Mouse (Mus musculus): Measurements from ENCODE around the gene Irf2bpl. TPM values are rescaled to one million over a fixed set of nuclear protein-coding genes. Genes with fewer than 3 reads are reported as not detected.
A peak's percentile ranks its signal among the peaks of the same experiment; 100 is the strongest.

Gene Irf2bpl
- total RNA-seq (2015; ENCODE audit: low replicate concordance): 0.21 and 0.77 TPM in 2 replicates
- total RNA-seq (2017; ENCODE audit: low replicate concordance): 0.42 TPM in 1 of 2 replicates, not detected in the other

DNA sequence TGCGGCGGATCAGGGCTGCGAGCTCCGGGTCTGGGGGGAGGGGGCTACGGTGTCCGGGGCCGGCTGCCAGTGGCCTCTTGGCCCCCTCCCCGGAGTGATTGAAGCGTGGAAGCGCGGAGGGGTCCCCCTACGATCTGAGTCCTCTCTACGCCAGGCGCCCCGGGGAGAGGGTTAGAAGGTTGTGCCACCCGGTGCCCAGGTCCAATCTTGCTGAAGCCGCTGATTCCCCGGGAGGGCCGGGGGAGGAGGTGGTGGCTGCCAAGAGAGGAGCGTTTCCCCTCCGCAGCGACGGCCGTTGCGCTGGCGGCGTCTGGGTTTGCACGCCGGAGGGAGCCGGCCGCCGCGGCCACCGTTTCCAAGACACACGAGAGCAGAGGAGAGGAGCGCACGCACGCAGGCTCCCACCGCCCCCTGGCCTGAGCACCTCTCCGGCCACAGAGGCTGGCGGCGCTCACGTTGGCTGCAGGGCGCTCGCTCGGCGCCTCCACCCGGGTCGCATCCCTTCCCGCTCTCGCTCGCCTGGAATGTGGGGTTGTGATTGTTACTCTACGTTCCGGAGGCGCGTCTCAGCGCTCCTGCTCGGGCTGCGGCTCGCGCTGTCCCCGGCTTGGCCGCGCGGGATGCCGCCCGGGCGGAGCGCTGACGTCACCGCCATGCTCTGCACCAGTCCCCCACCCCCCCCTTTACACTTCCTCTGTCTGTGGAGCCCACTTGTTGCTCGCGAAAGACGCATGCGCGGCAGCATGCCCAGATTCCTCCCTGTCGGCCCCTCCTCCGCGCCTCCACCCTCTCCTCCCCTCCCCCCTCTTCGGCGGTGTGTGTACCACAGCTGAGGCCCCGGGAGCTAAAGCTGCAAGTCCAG, at the start of gene Irf2bpl:
Irf2bpl (minus strand) TSS at position 602 of the 862 bp plus-strand sequence.
- ATAC-seq (replicated peaks; ENCODE audit: low FRiP score, poor library complexity, severe bottlenecking): no peak

DNA sequence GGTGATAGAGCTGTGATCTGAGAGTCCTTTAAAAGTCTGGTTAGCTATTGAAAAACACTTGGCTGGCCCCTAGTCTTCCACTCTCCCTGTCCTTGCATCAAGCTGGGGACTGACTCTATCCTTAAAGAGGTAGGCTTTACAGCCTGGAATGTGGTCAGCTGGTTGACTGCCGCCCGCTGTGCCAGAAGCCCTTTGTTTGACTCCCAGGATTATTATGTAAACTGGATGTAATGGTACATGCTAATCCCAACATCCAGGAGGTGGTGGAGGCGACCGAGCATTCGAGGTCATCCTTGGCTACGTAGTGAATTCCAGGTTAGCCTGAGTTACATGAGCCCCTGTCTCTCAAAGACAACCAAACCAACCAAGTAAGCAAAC, 48.0 kb upstream of the Irf2bpl start:
- no peak for ATAC-seq (replicated peaks; ENCODE audit: low FRiP score, poor library complexity, severe bottlenecking)

DNA sequence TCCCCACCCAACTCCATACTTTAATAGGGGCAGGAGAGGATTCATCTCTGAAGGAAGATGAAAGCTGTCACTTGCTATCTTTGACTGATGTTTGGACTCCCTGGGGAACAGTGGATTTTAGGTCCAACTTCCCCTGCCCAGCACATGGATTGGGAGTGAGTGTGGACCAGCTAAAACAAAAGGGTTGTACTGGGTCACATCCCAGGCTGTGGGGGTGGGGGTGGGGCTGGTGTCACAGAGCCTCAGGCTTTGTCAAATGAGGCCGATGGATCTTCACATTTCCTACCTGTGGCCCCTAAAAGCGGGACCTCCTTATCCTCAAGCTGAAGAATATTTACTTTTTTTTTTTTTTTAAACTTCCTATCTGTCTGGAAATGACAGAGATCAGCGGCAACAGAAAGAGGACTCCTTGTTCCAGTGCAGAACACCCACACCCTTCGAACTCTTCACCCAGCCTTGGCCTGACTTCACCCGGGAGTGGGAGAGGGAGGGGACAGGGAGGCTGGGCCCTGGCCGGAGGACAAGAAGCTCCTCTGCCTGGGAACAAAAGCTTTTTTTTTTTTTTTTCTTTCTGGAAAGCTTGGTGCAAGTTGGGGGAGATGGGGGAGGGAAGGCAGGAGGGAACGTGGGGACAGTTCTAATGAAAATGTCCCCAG, 47.4 kb upstream of the Irf2bpl start:
- no peak for ATAC-seq (replicated peaks; ENCODE audit: low FRiP score, poor library complexity, severe bottlenecking)

DNA sequence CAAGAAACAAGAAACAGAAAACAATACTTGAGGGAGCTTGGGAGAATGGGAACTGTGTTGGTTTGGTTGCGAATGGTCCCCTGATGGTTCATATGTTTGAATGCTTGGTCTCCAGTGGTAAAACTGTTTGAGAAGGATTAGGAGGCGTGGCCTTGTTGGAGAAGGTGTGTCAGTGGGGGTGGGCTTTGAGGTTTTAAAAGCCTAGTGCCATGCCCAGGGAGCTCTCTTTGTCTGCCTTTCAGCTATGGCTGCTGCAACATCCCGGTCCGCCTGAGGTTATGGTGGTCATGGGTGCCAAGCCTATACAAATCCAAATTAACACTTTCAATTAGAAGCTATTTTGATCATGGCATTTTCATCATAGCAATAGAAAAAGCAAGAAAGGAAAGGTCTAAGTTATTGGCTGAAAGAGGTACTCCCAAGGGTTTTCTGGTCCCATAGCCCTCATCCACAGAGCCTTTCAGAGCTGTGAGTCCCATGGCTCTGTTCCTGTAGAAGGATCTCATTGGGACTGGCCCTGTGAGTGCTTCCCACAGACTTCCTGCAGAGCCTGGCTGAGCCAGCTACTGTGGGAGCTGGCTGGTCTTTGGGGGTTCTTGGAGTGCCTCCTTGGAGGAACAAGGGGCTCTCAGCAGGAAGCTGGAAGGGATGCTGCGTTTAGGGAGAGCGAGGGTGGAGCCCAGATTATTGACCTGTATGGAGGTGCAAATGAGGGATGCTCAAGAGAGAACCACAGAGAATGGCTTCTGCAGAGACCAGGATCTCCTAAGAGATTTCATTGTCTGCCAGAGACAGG, 46.5 kb upstream of the Irf2bpl start:
- ATAC-seq (replicated peaks; ENCODE audit: low FRiP score, poor library complexity, severe bottlenecking): no peak

GRCm38 (mm10) chr12:86923837-86924236, 39.2 kb upstream of the Irf2bpl start:
- ATAC-seq (replicated peaks; ENCODE audit: low FRiP score, poor library complexity, severe bottlenecking): peak; percentile 85

DNA sequence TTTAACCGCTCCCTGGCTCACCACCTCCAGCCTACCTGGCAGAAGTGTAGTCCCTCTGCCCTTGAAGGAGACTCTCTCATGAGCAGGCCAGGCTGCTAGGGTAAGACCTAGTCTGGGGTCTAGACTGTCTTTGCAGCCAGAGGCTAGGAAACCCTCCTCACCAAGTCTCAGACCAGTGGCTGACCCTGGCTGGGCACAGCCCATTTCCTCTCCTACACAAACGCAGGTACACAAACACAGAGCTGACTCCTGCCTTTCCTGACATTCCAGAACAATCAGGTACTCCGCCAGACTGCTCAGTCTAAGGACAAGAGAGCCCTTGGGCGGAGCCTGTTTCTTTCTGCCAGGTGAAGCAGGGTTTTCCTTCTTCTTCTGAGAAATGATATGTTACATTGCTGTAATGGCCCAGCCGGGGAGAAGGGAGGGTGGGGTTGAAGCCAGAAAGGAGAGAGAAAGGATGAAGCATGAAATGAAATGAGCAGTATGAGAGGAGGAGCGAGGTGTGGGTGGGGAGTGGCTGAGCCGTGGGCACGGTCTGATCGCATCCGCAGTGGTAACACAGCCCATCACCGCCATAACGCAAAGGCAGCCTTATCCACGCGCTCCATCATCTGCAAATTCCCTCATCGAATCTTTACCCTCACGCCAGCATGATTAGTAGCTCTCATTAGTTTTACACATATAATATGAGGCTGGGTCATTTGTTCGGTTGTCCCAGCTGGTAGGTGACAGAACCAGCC, 34.6 kb upstream of the Irf2bpl start:
- no peak for ATAC-seq (replicated peaks; ENCODE audit: low FRiP score, poor library complexity, severe bottlenecking)

DNA sequence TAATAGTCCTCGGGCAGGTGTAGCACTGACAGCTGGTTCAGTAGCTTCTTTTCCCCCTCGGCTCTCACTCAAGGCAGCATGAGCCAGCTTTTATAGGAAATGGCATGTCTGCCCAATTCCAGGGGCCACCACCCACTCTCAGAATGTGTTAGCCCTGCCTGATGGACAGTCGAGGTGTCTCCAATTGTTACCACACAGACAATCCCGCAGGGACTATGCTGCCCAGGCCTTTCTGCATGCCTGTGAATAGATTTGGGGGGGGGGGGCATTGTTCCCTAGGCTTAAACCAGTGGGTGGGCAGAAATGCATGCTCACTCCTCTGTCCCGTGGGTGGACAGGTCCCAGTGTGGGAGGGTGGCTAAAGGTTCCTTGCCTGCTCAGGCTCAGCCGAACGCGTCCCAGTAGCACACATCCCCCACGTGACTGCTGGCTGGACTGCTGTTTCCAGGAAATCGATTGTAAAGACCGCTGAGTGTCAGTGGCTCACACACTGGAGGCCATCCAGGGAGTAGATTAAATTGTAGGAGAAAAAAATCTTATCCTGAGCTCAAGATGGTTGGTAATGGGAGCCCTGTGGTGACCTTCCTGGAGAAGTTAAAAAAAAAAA, 33.9 kb upstream of the Irf2bpl start:
- ATAC-seq (replicated peaks; ENCODE audit: low FRiP score, poor library complexity, severe bottlenecking): no peak

GRCm38 (mm10) chr12:86916796-86917573, 32.4 kb upstream of the Irf2bpl start:
- ATAC-seq (replicated peaks; ENCODE audit: low FRiP score, poor library complexity, severe bottlenecking): no peak

DNA sequence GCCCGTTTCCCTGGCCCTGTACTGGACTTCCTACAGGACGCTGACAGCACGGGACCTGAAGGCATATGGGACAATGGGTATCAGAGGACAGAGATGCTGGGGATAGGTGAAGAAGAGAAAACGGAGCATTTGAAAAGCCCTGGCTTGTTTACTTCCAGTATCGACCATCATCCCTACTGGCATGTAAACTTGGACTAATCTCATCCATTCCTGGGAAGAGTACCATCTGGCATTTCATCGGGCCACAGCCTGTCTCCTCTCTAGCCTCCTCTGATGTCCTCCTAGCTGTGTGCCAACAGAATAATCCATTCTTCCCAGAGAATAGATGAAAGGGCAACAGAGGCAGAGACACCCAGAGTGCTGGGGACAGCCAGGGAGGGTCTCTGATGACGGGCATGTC, 31.0 kb upstream of the Irf2bpl start:
- no peak for ATAC-seq (replicated peaks; ENCODE audit: low FRiP score, poor library complexity, severe bottlenecking)

DNA sequence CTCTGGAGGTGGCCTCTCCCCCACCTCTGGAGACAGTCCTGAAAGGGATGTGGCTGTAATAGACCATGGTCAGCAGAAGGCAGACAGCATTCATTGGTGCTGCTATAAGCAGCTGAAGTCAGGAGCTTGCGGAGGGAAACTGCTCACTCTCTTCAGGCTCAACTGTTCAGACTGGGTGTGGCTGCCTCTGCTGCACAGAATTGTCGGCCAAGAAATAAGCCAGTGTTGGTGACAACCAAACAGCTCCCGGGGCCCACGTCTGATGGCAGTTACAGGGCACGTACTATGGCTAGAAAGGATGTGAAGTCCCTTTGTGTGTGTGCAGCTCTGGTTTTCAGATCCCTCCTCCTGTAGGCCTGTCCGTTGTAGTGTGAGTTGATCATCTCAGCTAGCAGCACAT, 30.2 kb upstream of the Irf2bpl start:
- no peak for ATAC-seq (replicated peaks; ENCODE audit: low FRiP score, poor library complexity, severe bottlenecking)

- ATAC-seq (replicated peaks; ENCODE audit: low FRiP score, poor library complexity, severe bottlenecking): no peak
Measured at GRCm38 (mm10) chr12:86914351-86914750, 29.8 kb upstream of the Irf2bpl start.

DNA sequence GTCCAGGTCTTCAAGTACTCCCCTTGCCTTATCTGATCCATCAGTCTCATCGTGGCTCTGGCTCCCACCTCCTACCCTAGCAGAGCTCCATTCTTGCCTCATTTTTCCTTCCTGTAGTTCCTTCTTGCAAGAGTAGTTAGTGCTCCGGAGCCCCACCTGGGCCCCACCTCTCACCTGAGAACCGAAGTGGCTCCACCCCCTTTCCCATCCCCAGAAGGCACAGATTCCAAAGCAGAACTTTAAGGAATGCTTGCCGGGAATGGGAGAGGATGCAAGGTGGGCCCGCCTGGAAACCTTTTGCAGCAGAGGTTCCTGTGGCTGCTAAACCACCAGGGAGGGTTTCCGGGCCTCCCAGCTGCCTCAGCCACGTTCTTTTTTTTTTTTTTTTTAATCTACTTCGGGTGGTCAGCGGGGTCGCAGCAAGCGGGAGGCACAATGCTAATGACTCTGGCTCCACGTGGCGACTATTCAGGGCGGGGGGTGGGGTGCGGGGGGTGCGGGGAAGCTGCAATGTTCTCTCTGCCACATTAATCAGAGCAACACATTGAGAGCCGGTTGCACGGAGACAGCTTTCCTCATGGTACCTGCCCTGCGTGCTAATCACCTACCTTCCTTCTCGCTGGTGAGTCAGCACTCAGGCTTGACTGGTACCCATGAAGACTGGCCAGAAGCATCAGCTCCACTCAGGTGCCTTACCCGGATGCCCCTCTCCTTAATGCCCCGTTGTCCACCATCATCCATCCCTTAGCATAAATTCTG, 27.9 kb upstream of the Irf2bpl start:
- no peak for ATAC-seq (replicated peaks; ENCODE audit: low FRiP score, poor library complexity, severe bottlenecking)

GRCm38 (mm10) chr12:86911482-86911931, 26.9 kb upstream of the Irf2bpl start:
- ATAC-seq (replicated peaks; ENCODE audit: low FRiP score, poor library complexity, severe bottlenecking): no peak

GRCm38 (mm10) chr12:86906395-86906794, 21.8 kb upstream of the Irf2bpl start:
- peak; percentile 78 for ATAC-seq (replicated peaks; ENCODE audit: low FRiP score, poor library complexity, severe bottlenecking)

- peak; percentile 14; the same call in 1 of the 2 replicates for ATAC-seq (replicated peaks; ENCODE audit: low FRiP score, poor library complexity, severe bottlenecking)
Measured at GRCm38 (mm10) chr12:86905876-86906275, 21.3 kb upstream of the Irf2bpl start.

- peak; percentile 78 for ATAC-seq (replicated peaks; ENCODE audit: low FRiP score, poor library complexity, severe bottlenecking)
Measured at GRCm38 (mm10) chr12:86905203-86905602, 20.6 kb upstream of the Irf2bpl start.
